Mouse (Mus musculus) MEL (cell line): ENCODE results near the gene Ep400. TPM values are rescaled to one million over a fixed set of nuclear protein-coding genes. Genes with fewer than 3 reads are reported as not detected.

Experiments used
- DNase-seq: peaks from one replicate; pipeline ENCODE4 v3.0.0; 2011; ENCODE audit warnings: low read depth, low spot score
- H3K27ac ChIP-seq: 2 replicates; pipeline ENCODE4 v1.5.1; 2012; ENCODE audit warnings: low read depth, mild to moderate bottlenecking, control low read depth, low read length, moderate library complexity; ENCODE audit not compliant: control insufficient read depth
- H3K27me3 ChIP-seq, 2 experiments: fragments of 150-350 bp in 1 of 2; sonication (generic) in 1 of 2; 2 replicates each; pipeline ENCODE4 v1.6.1; 2012; ENCODE audit warnings: low read length in 2 of 2, mild to moderate bottlenecking in 2 of 2, improper control_type of control experiment in 1 of 2, moderate library complexity in 1 of 2; ENCODE audit not compliant: insufficient read depth in 2 of 2, control insufficient read depth in 1 of 2
- H3K36me3 ChIP-seq, 2 experiments: 2 replicates each; pipeline ENCODE4 v1.6.1; 2012 to 2014; ENCODE audit warnings: low read length in 2 of 2, improper control_type of control experiment in 1 of 2, inconsistent platforms in 1 of 2, mild to moderate bottlenecking in 1 of 2; ENCODE audit not compliant: insufficient read depth in 2 of 2, control insufficient read depth in 1 of 2
- H3K4me1 ChIP-seq, 2 experiments: fragments of 150-350 bp in 1 of 2; sonication (generic) in 1 of 2; 2 replicates each; pipeline ENCODE4 v1.6.1; 2012; ENCODE audit warnings: low read length in 2 of 2, improper control_type of control experiment in 1 of 2, mild to moderate bottlenecking in 1 of 2; ENCODE audit not compliant: insufficient read depth in 2 of 2, control insufficient read depth in 1 of 2
- H3K4me3 ChIP-seq, 2 experiments: fragments of 150-350 bp in 1 of 2; sonication (generic) in 1 of 2; 2 replicates each; pipeline ENCODE4 v1.5.1; 2012; ENCODE audit warnings: low read depth in 2 of 2, low read length in 2 of 2, mild to moderate bottlenecking in 2 of 2, moderate library complexity in 2 of 2, control low read depth in 1 of 2, improper control_type of control experiment in 1 of 2; ENCODE audit not compliant: control insufficient read depth in 1 of 2, insufficient read depth in 1 of 2
- H3K79me2 ChIP-seq: 2 replicates; pipeline ENCODE4 v1.6.1; 2012; ENCODE audit warnings: mild to moderate bottlenecking, low read length, moderate library complexity; ENCODE audit not compliant: control insufficient read depth, poor library complexity, insufficient read depth
- H3K9ac ChIP-seq: 2 replicates; pipeline ENCODE4 v1.6.1; 2012; ENCODE audit warnings: low read depth, mild to moderate bottlenecking, control low read depth, low read length, moderate library complexity; ENCODE audit not compliant: control insufficient read depth, poor library complexity, severe bottlenecking
- H3K9me3 ChIP-seq: fragments of 150-350 bp; sonication (generic); replicated peaks from 2 replicates; pipeline ENCODE4 v1.6.1; 2012; ENCODE audit warnings: mild to moderate bottlenecking, low read length, improper control_type of control experiment, moderate library complexity; ENCODE audit not compliant: insufficient read depth
- BHLHE40 ChIP-seq: IDR thresholded peaks from 2 replicates; pipeline ENCODE4 v1.6.1; 2012; ENCODE audit warnings: low read depth, mild to moderate bottlenecking, inconsistent platforms, low read length, improper control_type of control experiment, borderline replicate concordance
- CTCF ChIP-seq, 3 experiments: IDR thresholded peaks in 2 of 3; conservative IDR thresholded peaks in 1 of 3; 2 replicates each; pipeline ENCODE4 v1.5.1; 2011 to 2012; ENCODE audit warnings: low read length in 3 of 3, low read depth in 2 of 3, mild to moderate bottlenecking in 2 of 3, improper control_type of control experiment in 1 of 3, inconsistent platforms in 1 of 3, mixed read lengths in 1 of 3, moderate library complexity in 1 of 3; ENCODE audit not compliant: control insufficient read depth in 1 of 3, insufficient read depth in 1 of 3, poor library complexity in 1 of 3, severe bottlenecking in 1 of 3
- EP300 ChIP-seq, 2 experiments: IDR thresholded peaks; 2 replicates each; pipeline ENCODE4 v1.6.1; 2011; ENCODE audit warnings: improper control_type of control experiment in 2 of 2, low read length in 2 of 2, low read depth in 1 of 2, mild to moderate bottlenecking in 1 of 2
- ETS1 ChIP-seq: IDR thresholded peaks from 2 replicates; pipeline ENCODE4 v1.6.1; 2012; ENCODE audit warnings: low read depth, mild to moderate bottlenecking, inconsistent platforms, low read length, improper control_type of control experiment, moderate library complexity
- GATA1 ChIP-seq: IDR thresholded peaks from 2 replicates; pipeline ENCODE4 v1.6.1; 2011; ENCODE audit warnings: low read depth, low read length, improper control_type of control experiment
- KAT2A ChIP-seq: conservative IDR thresholded peaks from 2 replicates; pipeline ENCODE4 v1.6.1; 2012; ENCODE audit warnings: low read depth, low read length, improper control_type of control experiment, inconsistent platforms
- MAFK ChIP-seq: IDR thresholded peaks from 2 replicates; pipeline ENCODE4 v1.6.1; 2011; ENCODE audit warnings: low read depth, mild to moderate bottlenecking, low read length, improper control_type of control experiment, borderline replicate concordance
- MAX ChIP-seq: IDR thresholded peaks from 2 replicates; pipeline ENCODE4 v1.6.1; 2011; ENCODE audit warnings: low read length, improper control_type of control experiment
- MAZ ChIP-seq: IDR thresholded peaks from 2 replicates; pipeline ENCODE4 v1.6.1; 2012; ENCODE audit warnings: low read depth, mild to moderate bottlenecking, inconsistent platforms, low read length, improper control_type of control experiment
- POLR2A ChIP-seq, 2 experiments: IDR thresholded peaks; 2 replicates each; pipeline ENCODE4 v1.6.1; 2011 to 2012; ENCODE audit warnings: low read length in 2 of 2, mild to moderate bottlenecking in 2 of 2, control low read depth in 1 of 2, improper control_type of control experiment in 1 of 2, low read depth in 1 of 2, moderate library complexity in 1 of 2; ENCODE audit not compliant: control insufficient read depth in 1 of 2, insufficient read depth in 1 of 2, poor library complexity in 1 of 2
- RAD21 ChIP-seq: IDR thresholded peaks from 2 replicates; pipeline ENCODE4 v1.6.1; 2011; ENCODE audit warnings: mild to moderate bottlenecking, low read depth, low read length, improper control_type of control experiment
- RCOR1 ChIP-seq: IDR thresholded peaks from 2 replicates; pipeline ENCODE4 v1.6.1; 2012; ENCODE audit warnings: low read depth, mild to moderate bottlenecking, inconsistent platforms, low read length, improper control_type of control experiment
- SIN3A ChIP-seq: IDR thresholded peaks from 2 replicates; pipeline ENCODE4 v1.6.1; 2012; ENCODE audit warnings: low read length, improper control_type of control experiment, inconsistent platforms
- TBP ChIP-seq: IDR thresholded peaks from 2 replicates; pipeline ENCODE4 v1.8.0; 2011; ENCODE audit warnings: low read depth, low read length, improper control_type of control experiment
- TCF12 ChIP-seq: IDR thresholded peaks from 2 replicates; pipeline ENCODE4 v1.6.1; 2014; ENCODE audit warnings: low read depth, mild to moderate bottlenecking, inconsistent platforms, low read length, improper control_type of control experiment, moderate library complexity
- ZMIZ1 ChIP-seq: IDR thresholded peaks from 2 replicates; pipeline ENCODE4 v1.6.1; 2012; ENCODE audit warnings: low read depth, mild to moderate bottlenecking, inconsistent platforms, low read length, improper control_type of control experiment, moderate library complexity
- polyA plus RNA-seq, 2 experiments: library from polyadenylated mRNA; stranded (reverse) in 1 of 2; unstranded in 1 of 2; fragments of >175 nt in 1 of 2; fragments of >200 nt in 1 of 2; gene quantifications; 2 replicates each; pipeline versions ENCODE4 v1.2.1 to v1.2.4; 2012; ENCODE audit warnings: low replicate concordance in 2 of 2, low read depth in 1 of 2; ENCODE audit not compliant: insufficient read length in 2 of 2, insufficient read depth in 1 of 2, missing spikeins in 1 of 2
- total RNA-seq: library from RNA; depleted of rRNA; stranded (reverse); fragments of 300-350 nt; gene quantifications from 2 replicates; pipeline ENCODE4 v1.2.3, GENCODE M21; 2012

Ep400 gene
- total and polyA plus RNA-seq, 3 experiments, result 21.5 to 96.8 (median 27.2) TPM

GRCm38 (mm10) chr5:110806154-110806553 lies 35.6 kb upstream of the Ep400 start:
- Histone ChIP-seq H3K9me3 (no peaks in the 10 kb centered on the region), H3K36me3 (peaks cover 0 to 33% of the 10 kb centered on the region in 2 experiments; a peak in 2 of 4 replicates), H3K79me2 (peaks cover 8% of the 10 kb centered on the region), H3K27me3 (no peaks in the 10 kb centered on the region), H3K9ac (no peak overlapping the region), H3K4me3 (no peak overlapping the region), H3K4me1 (peaks cover 16 to 37% of the 10 kb centered on the region in 2 experiments), H3K27ac (no peak overlapping the region)
- no peak for DNase-seq
- no peak for TF ChIP-seq CTCF (IDR thresholded peaks at IDR 0.05 in 2 of 3, conservative IDR thresholded peaks at IDR 0.05 in 1 of 3; ENCODE audit: control insufficient read depth in 1 of 3, insufficient read depth in 1 of 3, low read depth in 2 of 3, low read length in 3 of 3, poor library complexity in 1 of 3, severe bottlenecking in 1 of 3)
- TF ChIP-seq TBP, result no peak
- no peak for TF ChIP-seq MAZ
- no peak for TF ChIP-seq GATA1
- no peak for TF ChIP-seq RCOR1
- TF ChIP-seq KAT2A, result no peak
- no peak for TF ChIP-seq EP300 (IDR thresholded peaks at IDR 0.05; ENCODE audit: low read depth in 1 of 2, low read length in 2 of 2)
- TF ChIP-seq ZMIZ1, result no peak
- no peak for TF ChIP-seq POLR2A (IDR thresholded peaks at IDR 0.05; ENCODE audit: control insufficient read depth in 1 of 2, insufficient read depth in 1 of 2, low read depth in 1 of 2, low read length in 2 of 2, poor library complexity in 1 of 2)
- no peak for TF ChIP-seq RAD21

DNA sequence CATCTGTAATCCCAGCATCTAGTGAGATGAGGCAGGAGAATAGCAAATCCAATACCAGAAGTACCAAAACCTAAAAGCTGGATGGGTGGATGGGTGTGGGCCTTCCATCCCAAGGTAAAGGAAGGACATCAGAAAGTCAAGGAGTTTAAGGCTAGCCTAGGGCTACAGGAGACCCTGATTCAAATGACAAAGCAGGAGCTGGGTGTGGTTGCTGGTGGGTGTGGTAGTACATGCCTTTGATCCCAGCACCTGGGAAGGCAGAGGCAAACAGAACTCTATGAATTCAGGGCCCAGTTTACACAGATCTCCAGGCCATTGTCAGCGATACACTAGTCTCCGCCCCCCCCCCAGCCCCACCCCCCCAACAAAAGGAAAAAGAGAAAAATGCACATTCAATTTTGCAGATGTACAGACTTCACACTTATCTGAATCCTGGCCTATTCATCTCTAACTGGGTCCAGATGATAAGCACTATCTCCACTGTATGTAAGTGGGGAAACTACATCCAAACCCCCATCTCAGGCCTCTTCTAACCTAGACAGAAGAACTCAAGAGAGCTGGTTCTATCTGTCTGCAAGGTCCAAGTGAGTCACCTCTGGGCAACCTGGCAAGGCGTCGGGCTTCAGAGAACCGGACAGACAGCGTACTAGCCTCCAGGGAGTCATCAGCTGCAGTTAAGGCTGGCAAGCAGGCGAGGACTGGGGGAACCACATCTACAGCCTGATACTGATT lies 33.7 kb upstream of the Ep400 start:
- TF ChIP-seq ETS1 (peak; percentile 74), TBP (no peak), MAFK (peak; percentile 43; the same call in 1 of the 2 replicates), MAX (no peak), ZMIZ1 (no peak), SIN3A (peak; percentile 59; the same call in 1 of the 2 replicates), GATA1 (peak; percentile 89), TCF12 (peak; percentile 94), BHLHE40 (0 out of 2 replicates have a peak, but pooled peaks have one; percentile 39), MAZ (no peak), RCOR1 (peak; percentile 66; the same call in 1 of the 2 replicates), EP300 (IDR thresholded peaks at IDR 0.05; ENCODE audit: low read depth in 1 of 2, low read length in 2 of 2) (peak; percentile 75 to 83)
- H3K27ac ChIP-seq, result peak overlapping the region; percentile 58
- DNase-seq, result peak; percentile 53
- H3K9ac ChIP-seq, result no peak overlapping the region
- peaks cover 0 to 33% of the 10 kb centered on the region in 2 experiments; a peak in 2 of 4 replicates for H3K36me3 ChIP-seq
- no peaks in the 10 kb centered on the region for H3K9me3 ChIP-seq
- no peaks in the 10 kb centered on the region for H3K27me3 ChIP-seq
- peaks cover 3% of the 10 kb centered on the region for H3K79me2 ChIP-seq
- no peak overlapping the region for H3K4me3 ChIP-seq
- H3K4me1 ChIP-seq, result peaks cover 16 to 34% of the 10 kb centered on the region in 2 experiments
